Mouse (Mus musculus) layer of hippocampus, adult 11-12 months (tissue): Measurements from ENCODE around the gene Slc12a7.

ENCODE experiments used
- DNase-seq: peaks from one replicate; pipeline ENCODE4 v3.0.0; 2022; ENCODE audit warnings: low spot score

Gene Slc12a7

GRCm38 (mm10) chr13:73821251-73821650 is 88.4 kb downstream of the Slc12a7 start:
- no peak for DNase-seq

DNA sequence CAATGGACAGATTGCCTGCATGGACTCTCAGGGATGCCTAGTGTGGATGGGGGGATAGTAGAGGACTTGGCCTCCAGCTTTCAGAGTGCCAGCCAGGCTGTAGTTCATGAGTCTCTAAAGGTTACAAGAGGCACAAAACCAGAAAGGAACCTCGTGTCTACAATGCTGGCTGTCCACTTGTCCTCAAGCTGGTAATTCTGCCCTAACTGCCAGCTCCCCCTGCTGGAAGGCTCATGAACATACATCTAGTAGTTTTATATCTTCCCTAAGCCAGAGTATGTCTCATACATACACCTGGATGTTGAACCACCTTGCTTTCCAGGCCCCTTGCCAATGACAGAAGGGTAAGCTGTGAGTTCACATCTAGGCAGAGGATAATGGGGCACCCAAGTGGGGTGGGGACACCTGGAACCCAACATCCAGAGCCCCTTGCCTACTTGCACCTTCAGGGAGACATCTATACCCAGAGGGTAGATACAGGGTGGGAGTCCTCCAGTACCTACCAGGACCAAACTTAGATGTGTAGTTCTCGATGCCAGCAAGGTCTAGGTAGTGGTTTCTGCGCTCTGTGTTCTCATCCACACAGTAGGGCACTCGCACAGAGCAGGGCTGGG is 89.4 kb downstream of the Slc12a7 start:
- peak; percentile 69 for DNase-seq

GRCm38 (mm10) chr13:73823711-73824110 is 90.8 kb downstream of the Slc12a7 start:
- DNase-seq: no peak

DNA sequence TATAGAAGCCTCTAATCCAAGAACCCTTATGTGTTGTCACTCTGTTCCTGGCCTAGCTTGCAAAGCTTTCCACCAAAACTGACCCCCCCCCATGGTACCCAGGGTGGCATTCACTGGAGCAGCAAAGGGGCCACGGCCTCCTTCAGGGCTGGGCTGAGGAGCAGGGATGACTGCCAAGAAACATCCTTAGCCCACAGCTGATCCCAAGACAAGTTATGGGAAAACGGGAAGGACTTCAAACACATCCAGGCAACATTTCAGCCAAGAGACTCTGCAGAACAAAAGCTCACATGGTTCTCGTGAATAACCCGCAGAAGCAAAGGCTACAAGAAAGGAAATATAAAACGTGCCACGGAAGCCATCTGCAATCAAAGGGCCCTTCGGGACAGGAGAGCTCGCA is 94.3 kb downstream of the Slc12a7 start:
- no peak for DNase-seq

DNA sequence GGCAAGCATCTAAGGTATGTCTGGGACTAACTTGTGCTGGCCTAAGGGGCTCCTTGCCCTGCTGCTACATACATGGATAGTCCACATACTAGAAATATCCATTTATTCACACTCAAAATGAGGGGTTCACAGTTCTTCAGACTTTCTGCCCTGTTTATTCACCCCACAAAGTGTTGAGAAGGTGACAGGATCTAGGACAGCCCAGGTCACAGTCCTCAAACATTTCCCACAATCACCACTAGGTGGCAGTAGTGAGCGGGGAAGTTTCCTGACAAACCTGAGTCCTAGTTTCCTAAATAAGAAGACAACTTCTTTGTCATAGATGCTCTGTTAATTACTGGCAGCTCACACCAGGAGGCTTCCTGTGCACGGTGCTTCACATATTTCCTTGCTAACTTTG is 98.6 kb downstream of the Slc12a7 start:
- peak; percentile 55 for DNase-seq

- no peak for DNase-seq
Observed at GRCm38 (mm10) chr13:73833809-73834208, 100.9 kb downstream of the Slc12a7 start.

DNA sequence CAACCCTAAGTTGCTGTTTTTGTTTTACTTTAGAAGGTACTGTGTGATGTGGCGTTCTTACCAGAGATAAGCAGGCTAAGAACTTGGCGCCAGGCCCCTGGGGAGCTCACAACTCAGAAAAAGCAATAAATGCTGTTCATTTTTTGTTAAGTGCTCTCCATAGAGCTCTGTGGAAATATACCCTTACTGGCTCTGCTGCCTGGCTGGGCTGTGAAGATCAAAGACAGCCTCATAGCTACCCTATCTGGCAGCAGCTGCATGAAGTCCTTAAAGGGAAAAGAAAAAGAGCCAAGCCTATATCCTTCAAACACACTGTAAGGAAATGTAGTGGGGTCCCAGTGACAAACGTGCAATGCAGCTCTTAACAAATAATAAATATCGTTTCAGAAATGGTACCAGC is 102.9 kb downstream of the Slc12a7 start:
- no peak for DNase-seq

DNA sequence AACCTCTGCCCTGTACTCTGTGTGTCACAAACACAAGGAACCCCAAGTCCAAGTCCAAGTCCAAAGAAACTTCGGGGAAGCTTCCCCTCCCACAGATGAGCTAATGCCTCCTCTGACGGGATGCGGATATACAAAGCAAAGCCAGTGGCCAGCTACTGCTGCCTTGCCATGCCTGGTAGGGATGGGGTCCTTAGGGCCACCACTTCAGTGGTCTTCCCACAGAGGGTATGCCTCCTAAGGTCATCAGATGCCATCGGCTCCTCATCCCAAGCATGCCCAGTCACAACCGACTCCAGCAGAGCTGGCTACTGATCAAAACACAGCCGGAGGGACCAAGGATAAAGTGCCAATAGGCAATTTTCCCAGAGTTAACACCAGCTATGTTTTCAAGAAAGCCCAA is 103.6 kb downstream of the Slc12a7 start:
- DNase-seq: no peak

DNA sequence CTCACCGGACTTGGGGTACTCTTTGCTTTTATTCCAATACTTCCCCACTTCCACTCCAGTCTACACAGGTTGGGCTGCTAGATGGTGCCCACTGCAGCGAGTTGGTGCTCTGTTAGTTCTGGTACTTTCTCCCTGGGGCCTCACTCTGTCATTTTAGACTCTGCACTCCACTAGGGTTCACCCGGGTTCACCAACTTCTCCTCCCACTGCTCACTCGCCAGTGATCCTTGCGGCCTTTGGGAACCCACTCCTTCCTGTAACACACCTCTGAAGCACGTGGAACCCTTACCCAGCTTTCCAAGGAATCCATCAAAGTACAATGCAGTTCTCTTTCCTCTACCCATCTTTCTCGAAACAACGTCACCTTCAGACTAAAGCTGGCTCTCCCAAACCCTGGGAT is 104.8 kb downstream of the Slc12a7 start:
- no peak for DNase-seq

DNA sequence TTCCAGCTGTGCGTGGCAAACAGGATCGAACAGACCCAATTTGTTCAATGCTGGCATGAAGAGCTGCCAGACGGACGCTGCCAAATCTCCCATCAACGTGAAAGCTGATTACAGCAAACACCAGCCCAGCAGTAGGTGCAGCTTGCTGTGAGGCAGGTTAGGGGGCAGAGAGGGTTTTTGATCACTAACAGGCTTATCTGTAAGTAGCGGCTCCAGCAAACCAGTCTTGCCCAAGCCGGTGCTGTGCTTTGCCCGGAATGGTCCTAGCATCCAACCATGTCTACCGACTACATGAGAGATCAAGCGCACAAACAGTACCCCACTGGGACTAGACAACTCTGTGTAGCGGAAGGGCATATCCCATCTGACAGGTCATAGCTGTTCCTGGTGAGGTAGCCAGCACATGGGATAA is 106.2 kb downstream of the Slc12a7 start:
- DNase-seq: no peak

- DNase-seq: no peak
Observed at GRCm38 (mm10) chr13:73839740-73840139, 106.8 kb downstream of the Slc12a7 start.

GRCm38 (mm10) chr13:73842696-73843095 is 109.8 kb downstream of the Slc12a7 start:
- no peak for DNase-seq

GRCm38 (mm10) chr13:73846589-73847464 is 113.9 kb downstream of the Slc12a7 start:
- no peak for DNase-seq

- DNase-seq: peak; percentile 78
Observed at GRCm38 (mm10) chr13:73847465-73847836, 114.6 kb downstream of the Slc12a7 start, which contains the start of gene Nkd2. TSS of gene Nkd2 (minus strand) at chr13:73847631.
